Mouse (Mus musculus) heart, embryonic 13.5 days (tissue): Measurements from ENCODE around the gene Sec14l5. TPM values are rescaled to one million over a fixed set of nuclear protein-coding genes. Genes with fewer than 3 reads are reported as not detected.

Experiments
- ATAC-seq: fragments of 200-750 bp; cut with Nextera tagmentation; 2 replicates; pipeline ENCODE4 v1.8.0; 2017; ENCODE audit warnings: moderate TSS enrichment; ENCODE audit not compliant: insufficient number of reproducible peaks, low FRiP score, low TSS enrichment; ENCODE audit errors: extremely low read depth
- H3K27ac ChIP-seq: fragments of 300-500 bp; sonication (generic); replicated peaks from 2 replicates; pipeline ENCODE4 v1.5.1; 2015; ENCODE audit warnings: moderate library complexity, mild to moderate bottlenecking, inconsistent platforms
- H3K27me3 ChIP-seq: fragments of 300-500 bp; sonication (generic); replicated peaks from 2 replicates; pipeline ENCODE4 v1.6.1; 2015; ENCODE audit warnings: mild to moderate bottlenecking, inconsistent platforms
- H3K36me3 ChIP-seq: fragments of 300-500 bp; sonication (generic); 2 replicates; pipeline ENCODE4 v1.6.1; 2015; ENCODE audit warnings: mild to moderate bottlenecking, inconsistent platforms
- H3K4me1 ChIP-seq: fragments of 300-500 bp; sonication (generic); 2 replicates; pipeline ENCODE4 v1.6.1; 2015; ENCODE audit warnings: inconsistent platforms
- H3K4me2 ChIP-seq: fragments of 300-500 bp; sonication (generic); 2 replicates; pipeline ENCODE4 v1.6.1; 2015; ENCODE audit warnings: inconsistent platforms, mild to moderate bottlenecking, moderate library complexity
- H3K4me3 ChIP-seq: fragments of 300-500 bp; sonication (generic); 2 replicates; pipeline ENCODE4 v1.5.1; 2015; ENCODE audit warnings: moderate library complexity, mild to moderate bottlenecking, inconsistent platforms
- H3K9ac ChIP-seq: fragments of 300-500 bp; sonication (generic); 2 replicates; pipeline ENCODE4 v1.6.1; 2015; ENCODE audit warnings: inconsistent platforms, mild to moderate bottlenecking, moderate library complexity
- H3K9me3 ChIP-seq: fragments of 300-500 bp; sonication (generic); 2 replicates; pipeline ENCODE4 v1.6.1; 2016; ENCODE audit warnings: inconsistent platforms
- WGBS: fragments of 180-500 bp; shearing (Covaris S2); methylation state at CpG from one replicate; pipeline ENCODE4 v1.1.7; 2015; ENCODE audit warnings: mixed read lengths; 5-methylcytosine and 5-hydroxymethylcytosine counted together
- polyA plus RNA-seq: library from polyadenylated mRNA; unstranded; fragments of >200 nt; fragmentation: Nextera tagmentation; extraction: Ambion mirVana; gene quantifications from 2 replicates; pipeline ENCODE4 v1.2.1, GENCODE M21; 2015

Sec14l5 gene
- polyA plus RNA-seq, 1 experiment from 2014 or later = 0.04 TPM

DNA sequence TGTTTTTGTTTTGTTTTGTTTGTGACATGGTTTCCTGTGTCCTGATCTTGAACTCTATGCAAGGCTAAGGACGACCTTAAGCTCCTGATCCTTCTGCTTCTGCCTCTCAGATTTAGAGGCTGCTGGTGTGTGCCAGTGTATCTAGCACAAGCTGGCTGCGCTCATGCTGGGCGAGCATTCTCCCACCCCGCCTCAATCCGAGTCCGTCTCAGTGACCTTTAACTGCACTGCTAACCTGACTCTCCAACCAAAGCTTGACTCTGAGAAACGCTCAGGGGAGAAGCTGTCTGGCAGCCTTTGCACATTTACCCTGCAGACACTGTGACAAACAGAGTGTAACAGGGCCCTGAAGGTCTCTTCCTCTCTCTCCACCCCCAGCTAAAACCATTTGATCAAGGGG lies 38.8 kb downstream of the Sec14l5 start:
- no peak for ATAC-seq
- Histone ChIP-seq H3K36me3 (no peaks in the 10 kb centered on the region), H3K4me3 (no peak overlapping the region), H3K27me3 (peaks cover 30% of the 10 kb centered on the region), H3K27ac (no peak overlapping the region), H3K9me3 (no peaks in the 10 kb centered on the region), H3K4me2 (no peak overlapping the region), H3K9ac (no peak overlapping the region), H3K4me1 (peaks cover 11% of the 10 kb centered on the region; the same call in 1 of the 2 replicates)
- WGBS = 66% methylated on average over 7 of the region's 7 CpGs

DNA sequence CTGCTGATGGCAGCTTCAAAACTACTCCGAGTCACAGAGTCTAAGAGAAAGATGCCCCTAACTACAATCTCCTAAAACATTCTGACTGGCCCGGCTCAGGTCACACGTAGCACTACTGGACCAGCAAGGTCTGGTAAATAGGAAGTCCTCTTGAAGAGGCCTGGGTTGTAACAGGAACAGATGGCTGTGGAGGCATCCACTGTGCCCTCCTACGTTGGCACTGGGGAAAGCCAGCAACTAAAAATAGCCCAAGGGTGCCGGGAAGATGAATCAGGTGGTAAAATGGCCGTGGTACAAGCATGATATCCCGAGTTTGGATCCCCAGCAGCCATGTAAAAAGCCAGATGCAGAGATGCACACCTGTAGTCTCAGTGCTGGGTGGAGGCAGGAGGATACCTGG lies 39.3 kb downstream of the Sec14l5 start:
- no peak for ATAC-seq
- Histone ChIP-seq H3K9me3 (no peaks in the 10 kb centered on the region), H3K4me2 (no peak overlapping the region), H3K27me3 (peaks cover 30% of the 10 kb centered on the region), H3K27ac (no peak overlapping the region), H3K36me3 (no peaks in the 10 kb centered on the region), H3K9ac (no peak overlapping the region), H3K4me3 (no peak overlapping the region), H3K4me1 (peaks cover 11% of the 10 kb centered on the region; the same call in 1 of the 2 replicates)
- WGBS = 43% methylated on average over 7 of the region's 7 CpGs

DNA sequence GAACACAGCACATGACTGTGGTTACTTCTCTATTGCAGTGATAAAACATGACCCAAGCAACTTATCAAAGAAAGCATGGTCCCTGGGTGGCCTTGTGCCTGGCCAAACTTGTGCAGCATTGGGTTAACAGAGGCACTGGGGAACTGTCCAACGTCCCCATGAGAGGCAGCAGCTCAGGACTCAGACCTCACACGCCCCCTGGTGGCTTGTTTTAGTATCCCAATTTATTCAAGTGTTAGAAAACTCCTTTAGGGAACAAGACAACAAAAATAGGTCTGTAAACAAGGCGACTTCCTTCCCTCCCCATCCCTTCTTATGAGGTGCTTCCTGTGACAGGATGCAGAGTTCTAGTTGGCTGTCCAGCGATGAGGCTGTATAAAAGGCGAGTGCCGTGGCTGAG lies 48.2 kb downstream of the Sec14l5 start:
- H3K9me3 ChIP-seq = no peaks in the 10 kb centered on the region
- H3K4me2 ChIP-seq = no peak overlapping the region
- no peak overlapping the region for H3K9ac ChIP-seq
- H3K36me3 ChIP-seq = peaks cover 34% of the 10 kb centered on the region
- WGBS = 27% methylated on average over 6 of the region's 6 CpGs
- no peak overlapping the region for H3K4me3 ChIP-seq
- no peak overlapping the region for H3K27ac ChIP-seq
- 0 out of 2 replicates have a peak, but pooled peaks cover 2% of the 10 kb centered on the region for H3K4me1 ChIP-seq
- ATAC-seq = no peak
- peaks cover 7% of the 10 kb centered on the region for H3K27me3 ChIP-seq

DNA sequence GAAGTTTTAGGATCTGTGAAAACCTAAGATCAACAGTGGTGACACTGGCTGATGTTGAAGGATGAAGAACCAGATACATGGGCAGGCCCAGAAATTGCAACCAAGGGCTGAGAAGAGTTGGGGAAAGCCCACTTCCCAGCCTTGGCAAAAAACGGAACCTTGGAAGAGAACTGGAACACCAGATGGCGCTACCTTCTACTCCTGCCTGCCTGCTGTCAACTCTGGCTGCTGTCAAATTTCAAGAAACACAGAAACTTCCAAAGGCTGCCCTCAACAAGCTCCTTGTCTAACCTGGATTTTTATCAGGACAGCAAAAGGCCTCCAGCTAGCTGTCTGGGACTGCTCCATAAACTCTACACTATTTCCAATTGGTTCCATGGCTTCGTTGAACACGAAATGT lies 55.8 kb downstream of the Sec14l5 start:
- Histone ChIP-seq H3K9me3 (no peaks in the 10 kb centered on the region), H3K9ac (peak overlapping the region; percentile 85), H3K36me3 (peaks cover 34% of the 10 kb centered on the region), H3K4me2 (peak overlapping the region; percentile 87), H3K4me3 (peak overlapping the region; percentile 94), H3K27ac (no peak overlapping the region), H3K4me1 (peaks cover 11% of the 10 kb centered on the region), H3K27me3 (no peaks in the 10 kb centered on the region)
- ATAC-seq = no peak
- 10% methylated on average over 4 of the region's 4 CpGs for WGBS

DNA sequence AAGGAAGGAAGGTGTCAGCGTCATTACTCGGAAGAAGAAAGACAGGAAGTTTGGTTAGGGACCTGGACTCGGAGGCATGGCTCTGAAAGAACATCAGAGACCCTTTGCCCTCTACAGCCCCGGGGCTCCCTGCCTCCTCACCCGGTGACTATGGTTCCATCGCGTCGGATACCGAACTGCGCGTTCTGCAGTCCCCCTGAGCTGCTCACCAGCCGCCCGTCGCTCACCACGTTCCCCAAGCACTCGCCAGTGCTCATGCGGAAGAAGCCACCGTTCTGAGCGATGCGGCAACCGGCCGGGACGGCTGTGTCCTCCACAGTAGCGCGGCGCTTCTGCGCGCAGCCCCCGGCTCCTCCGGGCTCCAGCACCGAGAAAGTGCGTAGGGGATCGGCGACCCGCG lies 56.3 kb downstream of the Sec14l5 start:
- peak overlapping the region; percentile 94 for H3K4me3 ChIP-seq
- H3K9ac ChIP-seq = peak overlapping the region; percentile 85
- no peaks in the 10 kb centered on the region for H3K27me3 ChIP-seq
- WGBS = 2% methylated on average over 36 of the region's 36 CpGs
- H3K9me3 ChIP-seq = no peaks in the 10 kb centered on the region
- no peak for ATAC-seq
- H3K27ac ChIP-seq = no peak overlapping the region
- H3K4me2 ChIP-seq = peak overlapping the region; percentile 87
- H3K4me1 ChIP-seq = peaks cover 11% of the 10 kb centered on the region
- H3K36me3 ChIP-seq = peaks cover 29% of the 10 kb centered on the region

DNA sequence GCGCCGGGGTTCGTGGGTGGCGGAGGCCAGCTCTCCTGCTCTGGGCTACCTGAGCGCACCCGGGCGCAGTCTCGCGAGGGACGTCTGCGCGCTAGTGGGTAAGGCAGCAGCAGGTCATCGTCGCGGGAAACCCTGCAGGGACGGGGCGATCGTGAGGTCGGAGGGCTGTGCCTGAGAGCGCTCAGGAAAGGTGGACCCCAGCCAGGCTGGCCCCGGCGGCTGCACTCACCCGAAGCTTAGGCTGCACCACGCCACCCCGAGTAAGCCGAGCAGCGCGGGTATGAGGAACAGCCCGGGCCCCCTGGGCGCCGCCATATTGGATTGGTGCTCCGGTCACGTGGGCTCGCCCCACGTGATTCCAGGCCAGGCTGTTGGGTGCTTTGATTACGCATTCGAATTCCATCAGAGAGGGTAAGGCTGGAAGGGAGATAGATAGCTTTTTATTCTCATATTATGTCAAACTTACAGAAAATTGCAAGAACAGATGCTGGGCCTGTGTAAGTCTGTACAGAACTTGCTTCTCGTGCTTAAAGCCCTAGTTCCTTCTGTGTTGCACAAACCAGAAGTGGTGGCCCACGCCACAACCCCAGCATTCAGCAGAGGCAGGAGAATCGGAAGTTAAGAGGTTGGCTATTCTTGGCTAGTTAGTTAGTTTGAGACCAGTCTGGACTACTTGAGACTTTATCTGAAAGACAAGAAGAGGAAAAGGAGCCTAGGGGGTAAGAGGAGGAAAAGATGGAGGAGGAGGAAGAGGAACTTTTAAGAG lies 56.9 kb downstream of the Sec14l5 start, which contains the start of gene Nagpa:
Nagpa (minus strand) TSS at position 345 of the 766 bp plus-strand sequence.
- H3K27ac ChIP-seq = no peak within 1 kb of the TSS
- ATAC-seq = peak; percentile 71
- peaks cover 11% of the 10 kb centered on the region for H3K4me1 ChIP-seq
- peaks cover 23% of the 10 kb centered on the region for H3K36me3 ChIP-seq
- H3K4me2 ChIP-seq = peak within 1 kb of the TSS; percentile 87
- 3% methylated on average over 40 of the region's 40 CpGs for WGBS
- peak within 1 kb of the TSS; percentile 85 for H3K9ac ChIP-seq
- H3K27me3 ChIP-seq = no peaks in the 10 kb centered on the region
- peak within 1 kb of the TSS; percentile 94 for H3K4me3 ChIP-seq
- H3K9me3 ChIP-seq = no peaks in the 10 kb centered on the region

DNA sequence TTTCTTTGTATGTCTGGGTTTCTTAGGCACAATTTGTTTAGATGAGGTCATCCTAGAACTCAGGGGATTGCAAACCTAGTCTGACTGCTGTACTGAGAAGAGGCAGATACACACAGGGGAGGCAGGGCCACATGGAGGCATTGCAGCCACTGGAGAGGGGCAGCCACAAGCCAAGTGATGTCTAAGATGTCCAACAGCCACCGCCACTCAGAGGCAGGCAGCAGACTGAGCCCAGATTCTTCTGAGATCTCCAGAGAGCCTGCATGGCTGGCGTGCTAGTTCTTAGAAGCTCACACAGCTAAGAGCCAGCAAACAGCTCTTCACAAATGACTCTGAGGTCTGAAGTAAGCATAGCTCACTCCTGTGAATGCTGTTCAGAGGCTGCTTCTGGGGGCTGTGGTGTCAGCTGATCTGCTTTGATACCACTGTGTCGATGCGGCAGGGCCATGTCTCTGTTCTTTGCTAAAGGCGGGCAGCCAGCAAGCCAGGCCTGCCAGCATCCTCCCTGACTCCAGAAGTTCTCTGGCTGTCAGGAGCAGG lies 58.6 kb downstream of the Sec14l5 start:
- Histone ChIP-seq H3K4me3 (no peak overlapping the region), H3K27me3 (no peaks in the 10 kb centered on the region), H3K36me3 (peaks cover 6% of the 10 kb centered on the region), H3K27ac (no peak overlapping the region), H3K9ac (0 out of 2 replicates have a peak overlapping the region, but pooled peaks have one; percentile 24), H3K4me1 (peaks cover 11% of the 10 kb centered on the region), H3K9me3 (no peaks in the 10 kb centered on the region), H3K4me2 (no peak overlapping the region)
- ATAC-seq = no peak
- 56% methylated on average over 5 of the region's 5 CpGs for WGBS

DNA sequence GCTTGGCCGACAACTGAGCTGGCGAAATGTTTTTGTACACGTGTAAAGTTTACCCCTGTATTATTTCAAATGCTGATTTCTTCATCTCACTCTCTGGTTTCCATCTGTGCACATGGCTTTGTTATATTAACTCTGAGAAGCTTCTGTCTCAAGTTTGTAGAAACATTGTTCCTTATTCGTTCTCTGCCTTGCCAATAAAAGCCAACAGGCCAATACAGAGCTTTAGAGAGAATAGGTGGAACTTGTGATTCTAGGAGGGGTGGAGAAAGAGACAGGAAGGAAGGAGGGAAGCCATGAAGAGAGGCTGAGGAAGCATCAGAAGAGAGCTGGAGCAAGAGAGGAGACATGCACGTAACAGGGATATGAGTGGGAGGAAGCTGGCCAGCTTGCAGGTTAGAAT lies 59.1 kb downstream of the Sec14l5 start:
- H3K27me3 ChIP-seq = no peaks in the 10 kb centered on the region
- H3K4me2 ChIP-seq = no peak overlapping the region
- no peak for ATAC-seq
- no peak overlapping the region for H3K27ac ChIP-seq
- H3K36me3 ChIP-seq = peaks cover 2% of the 10 kb centered on the region; the same call in 1 of the 2 replicates
- H3K4me1 ChIP-seq = peaks cover 11% of the 10 kb centered on the region
- no peak overlapping the region for H3K9ac ChIP-seq
- WGBS = 55% methylated on average over 5 of the region's 5 CpGs
- H3K4me3 ChIP-seq = no peak overlapping the region
- no peaks in the 10 kb centered on the region for H3K9me3 ChIP-seq

DNA sequence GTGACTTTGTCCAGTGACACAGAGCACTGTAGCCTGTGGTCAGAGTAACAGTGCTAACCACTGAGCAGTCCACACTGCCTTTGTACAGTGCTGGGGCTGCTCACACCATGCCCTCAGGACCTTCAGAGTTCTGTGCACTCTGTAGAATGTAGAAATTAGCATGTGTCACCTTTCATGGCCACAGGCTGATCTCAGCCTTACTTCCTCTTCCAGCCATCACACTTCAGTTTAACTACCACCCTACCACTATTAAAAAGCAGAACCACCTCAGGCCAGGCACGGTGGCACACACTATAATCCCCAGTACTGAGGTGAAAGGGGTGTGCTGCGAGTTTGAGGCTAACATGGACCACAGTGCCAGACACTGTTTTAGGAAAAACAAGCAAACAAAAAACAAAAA lies 63.5 kb downstream of the Sec14l5 start:
- Histone ChIP-seq H3K4me1 (no peaks in the 10 kb centered on the region), H3K9me3 (no peaks in the 10 kb centered on the region), H3K9ac (no peak overlapping the region), H3K27me3 (no peaks in the 10 kb centered on the region), H3K27ac (no peak overlapping the region), H3K4me3 (no peak overlapping the region), H3K36me3 (no peaks in the 10 kb centered on the region), H3K4me2 (no peak overlapping the region)
- no peak for ATAC-seq
- whole genome bisulfite sequencing = 68% methylated on average over 2 of the region's 2 CpGs

DNA sequence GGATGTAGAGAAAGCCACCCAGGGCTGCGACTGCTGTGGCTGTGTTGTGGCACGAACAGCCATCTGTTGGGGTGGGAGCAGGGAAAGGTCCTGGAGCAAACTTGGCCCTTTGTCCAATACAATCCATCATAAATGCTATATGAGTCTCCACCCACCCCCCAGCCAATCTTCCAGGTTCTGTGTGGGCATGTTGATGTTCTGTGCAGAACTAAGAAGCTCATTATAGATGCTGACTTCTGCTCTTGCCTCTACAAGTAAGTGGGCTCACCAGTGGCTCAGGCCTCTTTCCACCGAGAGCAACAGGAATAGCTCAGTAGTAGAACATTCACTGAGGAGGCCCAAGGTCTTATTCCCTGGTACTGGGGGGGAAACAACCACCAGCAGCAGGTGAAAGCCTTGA lies 65.2 kb downstream of the Sec14l5 start:
- H3K36me3 ChIP-seq = no peaks in the 10 kb centered on the region
- ATAC-seq = no peak
- no peak overlapping the region for H3K4me3 ChIP-seq
- H3K9ac ChIP-seq = no peak overlapping the region
- no peak overlapping the region for H3K4me2 ChIP-seq
- H3K27ac ChIP-seq = no peak overlapping the region
- peaks cover 9% of the 10 kb centered on the region for H3K4me1 ChIP-seq
- WGBS = 69% methylated on average over 3 of the region's 3 CpGs
- H3K27me3 ChIP-seq = no peaks in the 10 kb centered on the region
- H3K9me3 ChIP-seq = no peaks in the 10 kb centered on the region

DNA sequence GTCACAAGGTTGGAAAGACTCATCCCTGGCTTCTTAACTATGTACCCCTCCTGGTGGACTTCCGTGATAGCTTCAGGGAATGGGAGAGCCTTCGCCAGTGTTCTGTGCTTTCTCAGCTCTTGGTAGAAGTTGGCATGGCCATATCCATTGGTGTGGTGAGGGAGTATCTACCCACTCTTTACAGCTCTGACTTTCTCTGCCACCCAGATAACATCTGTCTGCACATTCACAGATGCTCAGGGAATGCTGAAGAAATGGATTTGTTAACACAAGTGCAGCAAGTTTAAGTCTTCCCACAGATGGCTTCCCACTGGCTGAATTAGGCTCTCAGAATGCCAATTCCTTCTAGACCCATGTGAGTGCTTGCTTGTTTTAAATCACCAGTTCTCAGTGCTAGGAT lies 67.2 kb downstream of the Sec14l5 start:
- no peak overlapping the region for H3K4me3 ChIP-seq
- no peaks in the 10 kb centered on the region for H3K9me3 ChIP-seq
- 0 out of 2 replicates have a peak, but pooled peaks cover 7% of the 10 kb centered on the region for H3K27me3 ChIP-seq
- H3K27ac ChIP-seq = no peak overlapping the region
- no peak for ATAC-seq
- 76% methylated on average over 2 of the region's 2 CpGs for WGBS
- H3K36me3 ChIP-seq = no peaks in the 10 kb centered on the region
- H3K4me2 ChIP-seq = no peak overlapping the region
- H3K4me1 ChIP-seq = peaks cover 11% of the 10 kb centered on the region
- no peak overlapping the region for H3K9ac ChIP-seq

DNA sequence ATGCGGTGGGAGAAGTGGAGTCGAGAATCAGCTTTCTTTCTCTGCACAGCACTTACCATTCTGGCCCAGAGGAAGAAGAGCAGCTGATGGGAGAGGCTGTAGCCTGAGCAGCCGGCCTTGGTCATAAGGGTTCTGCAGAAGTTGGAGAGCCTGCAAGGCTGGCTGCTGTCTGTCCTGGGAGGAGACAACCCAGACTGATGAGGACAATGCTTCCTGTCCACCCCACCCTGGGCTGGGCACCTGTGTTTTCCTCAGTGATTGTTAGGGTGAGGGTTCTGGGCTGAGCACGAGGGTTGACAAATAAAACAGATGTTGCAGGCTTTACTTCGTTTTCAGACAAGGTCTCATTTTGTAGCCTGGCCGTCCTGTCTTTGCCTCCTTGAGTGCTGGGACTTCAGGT lies 69.8 kb downstream of the Sec14l5 start:
- ATAC-seq = no peak
- H3K9ac ChIP-seq = no peak overlapping the region
- H3K4me1 ChIP-seq = peaks cover 11% of the 10 kb centered on the region
- H3K4me2 ChIP-seq = no peak overlapping the region
- H3K4me3 ChIP-seq = no peak overlapping the region
- no peak overlapping the region for H3K27ac ChIP-seq
- 54% methylated on average over 6 of the region's 6 CpGs for WGBS
- H3K9me3 ChIP-seq = no peaks in the 10 kb centered on the region
- 0 out of 2 replicates have a peak, but pooled peaks cover 7% of the 10 kb centered on the region for H3K27me3 ChIP-seq
- H3K36me3 ChIP-seq = no peaks in the 10 kb centered on the region
